Mouse (Mus musculus): ENCODE measurements around the gene Tjap1. TPM values are rescaled to one million over a fixed set of nuclear protein-coding genes. Genes with fewer than 3 reads are reported as not detected.

Tjap1 gene
- 28.6 and 29.6 TPM in 2 replicates for polyA plus RNA-seq (2015; fragmentation: Nextera tagmentation; extraction: Ambion mirVana)

DNA sequence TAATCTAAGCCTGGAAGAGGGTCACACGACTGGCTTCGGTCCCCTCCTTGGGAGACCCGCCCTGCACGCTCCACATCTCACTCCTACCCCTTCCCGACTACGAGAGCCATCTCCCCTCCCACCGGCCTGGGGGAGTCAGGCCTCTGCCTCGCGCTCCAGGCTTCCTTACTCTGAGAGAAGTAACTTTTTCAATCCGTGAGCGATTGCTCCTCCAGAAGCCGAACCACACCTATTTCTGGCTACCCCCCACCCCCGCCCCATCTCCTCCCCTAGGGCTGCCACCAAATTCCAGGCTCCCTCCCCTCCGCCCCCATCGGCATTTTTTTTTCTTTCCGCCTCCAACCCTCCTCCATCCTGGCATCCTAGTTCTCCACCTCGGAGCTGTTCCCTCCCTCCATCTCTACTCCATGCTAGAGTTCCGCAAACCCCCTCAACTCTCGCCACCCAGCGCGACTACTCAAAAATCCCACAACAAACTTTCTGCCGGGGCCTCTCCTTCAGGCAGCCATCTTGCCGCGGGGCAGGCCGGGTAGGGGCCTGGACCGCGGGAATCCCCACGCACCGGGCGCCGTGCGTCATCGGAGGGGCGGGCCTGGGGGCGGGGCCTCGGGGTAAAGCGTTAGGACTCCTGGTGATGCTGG lies at the start of gene Tjap1:
TSS of gene Tjap1 (minus strand) at position 544 of the 641 bp plus-strand sequence.
- Histone ChIP-seq H3K27ac (peak within 1 kb of the TSS; percentile 89), H3K27me3 (replicated peaks) (no peaks in the 10 kb centered on the region), H3K4me2 (replicated peaks) (peak within 1 kb of the TSS; percentile 90), H3K36me3 (peaks cover 11% of the 10 kb centered on the region), H3K9ac (peak within 1 kb of the TSS; percentile 78), H3K4me3 (replicated peaks) (peak within 1 kb of the TSS; percentile 64), H3K4me1 (replicated peaks) (peaks cover 7% of the 10 kb centered on the region; the same call in 1 of the 2 replicates), H3K9me3 (no peaks in the 10 kb centered on the region)
- WGBS, result 0% methylated on average over 37 of the region's 37 CpGs
- peak; percentile 99 for ATAC-seq

DNA sequence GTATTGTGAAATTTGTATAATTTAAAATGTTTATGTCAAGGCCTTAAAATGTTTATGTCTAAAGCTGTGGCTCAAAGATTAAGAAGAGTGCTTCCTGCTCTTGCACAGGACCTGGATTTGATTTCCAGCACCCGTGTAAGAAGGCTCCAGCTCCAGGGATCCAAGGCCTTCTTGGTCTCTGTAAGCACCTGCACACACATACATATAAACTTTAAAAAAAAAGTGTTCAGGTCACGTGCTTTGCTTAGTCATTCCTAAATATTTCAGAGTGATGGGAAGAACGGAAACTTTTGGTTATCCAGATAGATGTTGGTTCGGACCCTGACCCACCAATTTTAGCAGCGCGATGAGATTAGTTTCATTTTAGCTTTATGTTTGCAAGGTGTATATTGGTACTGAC lies 45.9 kb upstream of the Tjap1 start:
- no peaks in the 10 kb centered on the region for H3K4me1 ChIP-seq (replicated peaks)
- H3K27ac ChIP-seq, result no peak overlapping the region
- no peaks in the 10 kb centered on the region for H3K36me3 ChIP-seq
- H3K27me3 ChIP-seq (replicated peaks), result no peaks in the 10 kb centered on the region
- H3K9me3 ChIP-seq, result no peaks in the 10 kb centered on the region
- no peak for ATAC-seq
- no peak overlapping the region for H3K9ac ChIP-seq
- WGBS, result 68% methylated on average over 6 of the region's 6 CpGs
- H3K4me3 ChIP-seq (replicated peaks), result no peak overlapping the region
- peak overlapping the region; percentile 77 for H3K4me2 ChIP-seq (replicated peaks)

DNA sequence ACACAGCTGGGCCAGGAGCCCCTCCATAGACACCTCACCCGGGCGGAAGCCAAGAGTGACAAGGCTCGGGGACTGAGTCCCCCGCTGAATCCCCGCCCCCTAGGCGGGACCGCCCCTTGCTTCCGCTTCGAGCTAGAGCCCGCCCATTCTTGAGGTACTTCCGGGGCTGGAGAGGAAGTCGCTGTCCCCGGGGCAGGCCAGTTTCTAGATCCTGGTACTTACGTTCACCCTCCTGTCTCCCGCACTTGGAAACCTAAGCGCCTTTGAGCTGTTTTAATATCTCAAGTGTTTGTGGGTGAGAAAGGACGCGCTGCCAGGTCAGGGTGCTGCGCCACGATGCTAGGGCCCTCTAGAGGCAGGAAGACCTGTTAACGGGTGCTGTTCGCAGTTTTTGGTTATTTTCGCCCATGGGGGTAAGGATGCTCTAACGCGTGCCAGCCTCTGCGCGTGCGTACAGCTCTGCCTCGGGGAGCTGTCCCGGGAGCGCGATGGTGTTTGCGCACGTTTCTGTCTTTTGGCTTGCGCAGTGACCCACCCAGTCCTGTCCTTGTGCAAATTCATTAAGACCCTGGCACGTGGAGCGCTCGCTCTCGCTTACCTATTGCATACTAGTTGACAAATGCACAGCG lies 45.2 kb upstream of the Tjap1 start, which contains the start of gene Abcc10:
TSS of gene Abcc10 (minus strand) at position 447 of the 629 bp plus-strand sequence.
- H3K27me3 ChIP-seq (replicated peaks), result no peaks in the 10 kb centered on the region
- peak within 1 kb of the TSS; percentile 96 for H3K27ac ChIP-seq
- under 1% methylated on average over 40 of the region's 40 CpGs for WGBS
- H3K36me3 ChIP-seq, result no peaks in the 10 kb centered on the region
- H3K9me3 ChIP-seq, result no peaks in the 10 kb centered on the region
- peak within 1 kb of the TSS; percentile 80 for H3K9ac ChIP-seq
- H3K4me2 ChIP-seq (replicated peaks), result peak within 1 kb of the TSS; percentile 77
- ATAC-seq, result peak; percentile 99
- H3K4me1 ChIP-seq (replicated peaks), result no peaks in the 10 kb centered on the region
- H3K4me3 ChIP-seq (replicated peaks), result peak within 1 kb of the TSS; percentile 83

DNA sequence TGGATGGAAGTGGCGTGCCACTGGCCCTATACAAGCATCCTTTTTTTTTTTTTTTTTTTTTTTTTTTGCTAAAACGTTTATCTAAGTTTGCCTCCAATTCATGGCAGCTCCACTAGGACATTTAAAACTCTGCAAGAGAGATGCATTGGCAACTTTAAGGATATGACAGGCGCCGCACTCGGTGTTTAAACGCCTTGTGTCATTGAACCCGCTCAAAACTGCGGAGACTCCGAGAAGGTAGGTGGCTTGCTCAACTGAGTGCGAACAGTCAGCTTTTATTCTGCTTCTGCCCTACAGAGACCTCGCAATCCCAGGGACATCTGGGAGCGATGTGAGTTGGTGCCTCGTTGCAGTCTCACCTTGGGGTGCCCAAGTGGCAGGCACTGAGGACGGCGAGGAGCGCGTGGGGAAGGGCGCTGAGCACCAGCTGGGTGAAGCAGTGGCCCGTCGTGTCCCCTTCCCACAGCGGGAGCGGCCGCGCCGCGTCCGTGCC lies 44.6 kb upstream of the Tjap1 start:
- no peak; the same call in 1 of the 2 replicates for ATAC-seq
- H3K9me3 ChIP-seq, result no peaks in the 10 kb centered on the region
- no peaks in the 10 kb centered on the region for H3K4me1 ChIP-seq (replicated peaks)
- peak overlapping the region; percentile 80 for H3K9ac ChIP-seq
- peak overlapping the region; percentile 83 for H3K4me3 ChIP-seq (replicated peaks)
- peak overlapping the region; percentile 96 for H3K27ac ChIP-seq
- 2% methylated on average over 27 of the region's 27 CpGs for WGBS
- H3K4me2 ChIP-seq (replicated peaks), result peak overlapping the region; percentile 77
- no peaks in the 10 kb centered on the region for H3K36me3 ChIP-seq
- no peaks in the 10 kb centered on the region for H3K27me3 ChIP-seq (replicated peaks)

DNA sequence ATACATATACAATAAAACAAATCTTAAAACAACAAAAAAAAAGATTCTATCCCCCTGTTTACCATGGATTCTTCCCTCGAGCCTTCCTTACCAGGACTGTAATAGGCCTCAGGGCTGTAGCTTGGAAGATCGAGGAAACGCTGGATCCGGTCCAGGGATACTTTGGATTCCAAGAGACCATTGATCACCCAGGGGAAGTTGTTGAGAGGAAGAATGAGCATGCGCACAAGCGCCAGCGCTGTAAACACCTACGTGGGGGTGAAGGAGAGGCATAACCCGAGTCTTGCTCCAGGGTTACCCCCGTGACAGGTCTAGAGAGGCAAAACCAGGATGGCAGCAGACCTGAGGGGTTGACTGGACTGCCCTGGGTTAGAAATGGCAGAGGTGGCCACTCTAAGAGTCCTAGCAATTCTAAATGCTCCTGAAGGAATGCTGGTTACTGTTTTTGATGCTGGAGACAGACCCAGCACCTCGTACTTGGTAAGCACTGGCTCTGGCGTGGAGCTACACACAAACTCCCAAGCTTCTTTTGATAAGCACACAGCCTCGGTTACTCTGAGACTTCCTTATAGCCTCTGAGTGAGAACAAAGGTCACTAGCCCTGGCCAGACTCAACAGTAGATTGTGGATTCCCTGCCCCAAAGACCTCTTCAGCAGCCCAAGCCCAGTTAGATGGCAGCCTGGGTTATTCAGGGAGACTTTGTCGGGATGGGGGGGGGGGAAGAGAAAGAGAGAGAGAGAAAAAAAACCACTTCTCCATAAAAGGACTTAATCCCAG lies 39.4 kb upstream of the Tjap1 start:
- Histone ChIP-seq H3K27me3 (replicated peaks) (no peaks in the 10 kb centered on the region), H3K36me3 (0 out of 2 replicates have a peak, but pooled peaks cover 2% of the 10 kb centered on the region), H3K9me3 (no peaks in the 10 kb centered on the region), H3K4me2 (replicated peaks) (no peak overlapping the region), H3K4me1 (replicated peaks) (peaks cover 5% of the 10 kb centered on the region; the same call in 1 of the 2 replicates), H3K27ac (peak overlapping the region; percentile 75), H3K9ac (no peak overlapping the region), H3K4me3 (replicated peaks) (no peak overlapping the region)
- ATAC-seq, result peak; percentile 78
- WGBS, result 80% methylated on average over 14 of the region's 14 CpGs

DNA sequence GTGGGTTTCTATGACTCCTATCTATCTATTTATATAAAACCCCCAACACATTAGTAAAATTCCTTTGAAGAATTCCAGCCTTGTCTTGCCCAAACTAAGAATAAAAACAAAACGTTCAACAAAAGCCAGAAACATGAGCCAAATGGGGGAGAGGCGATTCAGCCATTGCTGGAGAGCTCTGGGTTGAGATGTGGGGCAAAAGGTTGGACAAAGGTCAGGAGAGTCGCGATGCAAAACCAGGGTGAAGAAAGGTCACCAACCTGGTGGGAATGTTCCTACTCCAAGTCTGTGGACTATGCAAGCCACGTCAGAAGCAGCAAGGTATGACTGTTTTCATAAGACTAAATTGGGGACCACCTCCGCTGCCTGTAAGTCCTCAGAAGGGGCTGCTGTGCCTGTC lies 37.7 kb upstream of the Tjap1 start:
- no peak for ATAC-seq
- no peak overlapping the region for H3K4me2 ChIP-seq (replicated peaks)
- no peaks in the 10 kb centered on the region for H3K9me3 ChIP-seq
- H3K27ac ChIP-seq, result no peak overlapping the region
- WGBS, result 65% methylated on average over 6 of the region's 6 CpGs
- H3K9ac ChIP-seq, result no peak overlapping the region
- H3K27me3 ChIP-seq (replicated peaks), result no peaks in the 10 kb centered on the region
- H3K36me3 ChIP-seq, result 0 out of 2 replicates have a peak, but pooled peaks cover 2% of the 10 kb centered on the region
- H3K4me3 ChIP-seq (replicated peaks), result no peak overlapping the region
- peaks cover 5% of the 10 kb centered on the region; the same call in 1 of the 2 replicates for H3K4me1 ChIP-seq (replicated peaks)

DNA sequence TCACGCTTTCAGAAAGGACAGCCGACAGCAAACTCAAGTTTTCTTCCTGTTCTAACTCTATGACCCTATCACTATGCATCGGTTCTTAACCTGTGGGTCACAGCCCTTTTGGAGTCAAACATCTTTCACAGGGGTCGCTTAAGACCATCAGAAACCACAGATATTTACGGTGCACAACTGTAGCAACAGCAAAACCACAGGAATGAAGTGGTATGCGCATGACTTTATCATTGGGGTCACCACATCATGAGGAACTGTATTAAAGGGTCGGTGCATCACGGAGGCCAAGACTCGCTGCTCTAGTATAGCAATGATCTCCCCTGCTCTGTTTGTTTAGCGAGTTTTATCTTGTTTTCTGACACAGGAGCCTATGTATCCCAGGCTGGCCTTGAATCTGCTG lies 33.0 kb upstream of the Tjap1 start:
- Histone ChIP-seq H3K27ac (no peak overlapping the region), H3K4me2 (replicated peaks) (no peak overlapping the region), H3K4me1 (replicated peaks) (no peaks in the 10 kb centered on the region), H3K36me3 (0 out of 2 replicates have a peak, but pooled peaks cover 1% of the 10 kb centered on the region), H3K9me3 (no peaks in the 10 kb centered on the region), H3K9ac (no peak overlapping the region), H3K4me3 (replicated peaks) (no peak overlapping the region), H3K27me3 (replicated peaks) (no peaks in the 10 kb centered on the region)
- 84% methylated on average over 10 of the region's 10 CpGs for WGBS
- ATAC-seq, result no peak

DNA sequence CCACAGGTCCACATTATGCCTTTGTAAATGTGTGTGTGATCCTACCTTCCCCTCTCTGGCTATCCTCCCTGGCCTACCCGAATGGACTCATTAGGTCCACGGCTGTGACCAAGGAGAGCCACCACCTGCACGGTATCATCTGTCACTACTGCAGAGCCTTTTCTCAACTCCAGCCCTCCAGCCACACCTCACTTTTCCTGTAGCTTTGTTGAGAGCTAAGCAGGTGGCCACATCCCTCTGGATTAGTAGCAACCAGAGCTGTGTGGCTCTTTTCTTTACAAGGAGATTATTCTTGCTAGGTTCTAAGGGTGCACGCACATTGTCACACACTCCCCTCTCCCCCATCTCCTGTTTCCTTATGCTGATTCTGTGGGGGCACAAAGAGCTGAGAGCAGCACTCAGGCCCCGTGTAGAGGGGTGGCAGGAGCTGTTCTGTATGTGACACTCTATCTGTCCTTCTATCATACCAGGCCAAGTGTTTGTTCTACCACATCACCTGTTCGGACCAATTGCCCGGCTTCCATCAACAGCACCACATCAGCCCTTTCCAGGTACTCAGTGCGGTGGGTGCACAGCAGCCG lies 30.4 kb upstream of the Tjap1 start:
- WGBS, result 83% methylated on average over 9 of the region's 9 CpGs
- Histone ChIP-seq H3K4me1 (replicated peaks) (no peaks in the 10 kb centered on the region), H3K36me3 (no peaks in the 10 kb centered on the region), H3K4me3 (replicated peaks) (no peak overlapping the region), H3K9me3 (no peaks in the 10 kb centered on the region), H3K27me3 (replicated peaks) (no peaks in the 10 kb centered on the region), H3K27ac (no peak overlapping the region), H3K4me2 (replicated peaks) (no peak overlapping the region), H3K9ac (no peak overlapping the region)
- no peak for ATAC-seq

DNA sequence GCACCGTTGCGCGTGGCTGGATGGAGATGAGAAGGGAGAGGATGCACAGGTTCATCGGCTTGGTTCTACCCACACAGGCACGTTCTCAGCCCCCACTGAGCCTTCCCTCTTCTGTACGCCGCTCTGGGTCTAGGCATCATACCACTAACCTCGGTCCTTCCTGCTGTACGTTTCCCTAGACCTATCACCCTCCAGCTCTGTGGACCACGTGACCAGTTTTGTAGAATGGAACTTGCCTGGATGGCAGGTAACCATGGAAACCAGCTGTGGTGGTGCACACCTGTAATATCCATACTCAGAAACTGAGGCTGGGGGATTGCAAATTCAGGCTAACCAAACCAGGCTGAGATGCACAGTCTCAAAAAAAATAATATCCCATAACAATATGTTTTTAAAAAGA lies 27.7 kb upstream of the Tjap1 start:
- Histone ChIP-seq H3K27me3 (replicated peaks) (no peaks in the 10 kb centered on the region), H3K4me2 (replicated peaks) (no peak overlapping the region), H3K9ac (no peak overlapping the region), H3K4me3 (replicated peaks) (no peak overlapping the region), H3K27ac (no peak overlapping the region), H3K36me3 (no peaks in the 10 kb centered on the region), H3K9me3 (no peaks in the 10 kb centered on the region), H3K4me1 (replicated peaks) (no peaks in the 10 kb centered on the region)
- ATAC-seq, result no peak
- 87% methylated on average over 10 of the region's 10 CpGs for WGBS

DNA sequence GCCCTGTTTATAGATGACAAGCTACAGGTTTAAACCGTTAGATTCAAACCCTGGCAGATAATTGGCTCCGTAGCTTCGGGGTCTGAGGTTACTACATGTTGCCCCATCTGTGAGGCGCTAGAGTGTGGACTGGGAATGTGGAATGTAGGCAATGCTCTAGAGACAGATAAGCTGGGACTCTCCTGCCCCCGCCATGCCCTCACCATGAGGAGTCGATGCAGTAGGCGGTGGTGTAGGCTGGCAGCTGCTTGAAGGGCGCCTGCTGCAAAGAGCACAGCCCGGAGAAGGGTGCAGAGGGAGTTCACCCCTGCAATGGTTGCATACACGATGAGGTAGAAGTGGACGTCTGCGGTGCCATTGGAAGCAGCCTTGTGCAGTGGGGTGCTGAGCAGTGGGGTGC lies 27.0 kb upstream of the Tjap1 start:
- Histone ChIP-seq H3K27ac (no peak overlapping the region), H3K9me3 (no peaks in the 10 kb centered on the region), H3K36me3 (no peaks in the 10 kb centered on the region), H3K4me2 (replicated peaks) (no peak overlapping the region), H3K4me3 (replicated peaks) (no peak overlapping the region), H3K4me1 (replicated peaks) (no peaks in the 10 kb centered on the region), H3K27me3 (replicated peaks) (no peaks in the 10 kb centered on the region), H3K9ac (no peak overlapping the region)
- 78% methylated on average over 12 of the region's 12 CpGs for WGBS
- ATAC-seq, result no peak

DNA sequence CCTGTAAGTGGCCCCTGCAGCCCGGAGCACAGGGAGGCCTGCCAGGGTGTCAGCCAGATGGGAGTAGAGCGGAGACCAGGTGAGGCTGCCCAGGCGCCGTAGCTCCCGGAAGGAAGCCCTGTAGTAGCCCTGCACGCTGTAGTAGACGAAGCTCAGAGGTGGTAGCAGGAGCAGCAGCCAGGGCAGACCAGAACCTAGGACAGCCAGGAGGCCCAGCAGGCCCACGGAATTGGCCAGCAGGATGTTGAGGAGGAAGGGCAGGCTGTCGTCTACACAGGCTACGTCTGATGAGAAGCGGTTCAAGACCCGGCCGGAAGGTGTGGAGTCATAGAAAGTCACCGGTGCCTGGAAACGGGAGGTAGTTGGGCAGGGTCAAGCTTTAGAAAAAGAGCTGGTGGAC lies 24.1 kb upstream of the Tjap1 start:
- Histone ChIP-seq H3K9me3 (no peaks in the 10 kb centered on the region), H3K4me2 (replicated peaks) (no peak overlapping the region), H3K27ac (no peak overlapping the region), H3K9ac (no peak overlapping the region), H3K36me3 (no peaks in the 10 kb centered on the region), H3K27me3 (replicated peaks) (no peaks in the 10 kb centered on the region), H3K4me1 (replicated peaks) (no peaks in the 10 kb centered on the region), H3K4me3 (replicated peaks) (no peak overlapping the region)
- ATAC-seq, result no peak
- WGBS, result 92% methylated on average over 15 of the region's 15 CpGs

DNA sequence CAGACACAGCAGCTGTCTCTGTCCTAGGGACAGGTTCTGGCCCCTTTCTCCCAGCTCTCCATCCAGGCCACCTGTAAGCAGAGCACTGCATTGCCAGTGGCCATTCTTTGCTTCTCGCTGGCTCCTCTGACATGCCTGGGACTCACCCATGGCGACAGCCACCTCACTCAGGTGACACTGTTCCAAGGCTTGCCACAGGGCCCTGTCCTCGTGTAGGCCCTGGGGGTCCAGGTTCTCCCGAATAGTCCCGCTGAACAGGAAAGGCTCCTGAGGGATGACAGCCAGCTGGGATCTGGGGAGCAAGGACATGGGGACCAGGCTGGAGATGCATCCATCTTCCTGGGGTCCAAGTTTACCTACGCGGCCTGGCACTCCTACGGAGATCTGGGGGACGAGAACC lies 21.4 kb upstream of the Tjap1 start:
- ATAC-seq, result no peak
- Histone ChIP-seq H3K27me3 (replicated peaks) (peaks cover 5% of the 10 kb centered on the region), H3K9ac (no peak overlapping the region), H3K4me2 (replicated peaks) (no peak overlapping the region), H3K36me3 (no peaks in the 10 kb centered on the region), H3K4me3 (replicated peaks) (no peak overlapping the region), H3K27ac (no peak overlapping the region), H3K4me1 (replicated peaks) (no peaks in the 10 kb centered on the region), H3K9me3 (no peaks in the 10 kb centered on the region)
- 91% methylated on average over 9 of the region's 9 CpGs for WGBS
